Mouse (Mus musculus) hindbrain, embryonic 13.5 days (tissue): Measurements from ENCODE around the gene Zfp282. TPM values are rescaled to one million over a fixed set of nuclear protein-coding genes. Genes with fewer than 3 reads are reported as not detected.
A peak's percentile ranks its signal among the peaks of the same experiment; 100 is the strongest.
"Not testable (repeated sequence)": the region's sequence is repeated elsewhere in the genome, so short reads cannot be mapped to it uniquely, and the experiment has no call there.

ENCODE experiments used
- ATAC-seq: fragments of 200-750 bp; cut with Nextera tagmentation; 2 replicates; pipeline ENCODE4 v1.8.0; 2017; ENCODE audit warnings: moderate TSS enrichment; ENCODE audit not compliant: low FRiP score
- H3K27ac ChIP-seq: fragments of 300-500 bp; sonication (generic); 2 replicates; pipeline ENCODE4 v1.5.1; 2015; ENCODE audit warnings: inconsistent platforms, mild to moderate bottlenecking, moderate library complexity
- H3K27me3 ChIP-seq: fragments of 300-500 bp; sonication (generic); 2 replicates; pipeline ENCODE4 v1.6.1; 2015; ENCODE audit warnings: mild to moderate bottlenecking, inconsistent platforms
- H3K36me3 ChIP-seq: fragments of 300-500 bp; sonication (generic); 2 replicates; pipeline ENCODE4 v1.6.1; 2015; ENCODE audit warnings: mild to moderate bottlenecking, inconsistent platforms
- H3K4me1 ChIP-seq: fragments of 300-500 bp; sonication (generic); replicated peaks from 2 replicates; pipeline ENCODE4 v1.6.1; 2015; ENCODE audit warnings: inconsistent platforms
- H3K4me2 ChIP-seq: fragments of 300-500 bp; sonication (generic); 2 replicates; pipeline ENCODE4 v1.6.1; 2015; ENCODE audit warnings: inconsistent platforms, mild to moderate bottlenecking, moderate library complexity
- H3K4me3 ChIP-seq: fragments of 300-500 bp; sonication (generic); 2 replicates; pipeline ENCODE4 v1.5.1; 2015; ENCODE audit warnings: mild to moderate bottlenecking, inconsistent platforms
- H3K9ac ChIP-seq: fragments of 300-500 bp; sonication (generic); 2 replicates; pipeline ENCODE4 v1.6.1; 2015; ENCODE audit warnings: mild to moderate bottlenecking, inconsistent platforms
- H3K9me3 ChIP-seq: fragments of 300-500 bp; sonication (generic); 2 replicates; pipeline ENCODE4 v1.6.1; 2016; ENCODE audit warnings: inconsistent platforms
- WGBS: fragments of 180-500 bp; shearing (Covaris S2); methylation state at CpG from one replicate; pipeline ENCODE4 v1.1.7; 2015; 5-methylcytosine and 5-hydroxymethylcytosine counted together
- polyA plus RNA-seq: library from polyadenylated mRNA; unstranded; fragments of >200 nt; fragmentation: Nextera tagmentation; extraction: Ambion mirVana; gene quantifications from 2 replicates; pipeline ENCODE4 v1.2.1, GENCODE M21; 2015

Zfp282 gene
- polyA plus RNA-seq, 1 experiment from 2014 or later = 22.3 TPM

DNA sequence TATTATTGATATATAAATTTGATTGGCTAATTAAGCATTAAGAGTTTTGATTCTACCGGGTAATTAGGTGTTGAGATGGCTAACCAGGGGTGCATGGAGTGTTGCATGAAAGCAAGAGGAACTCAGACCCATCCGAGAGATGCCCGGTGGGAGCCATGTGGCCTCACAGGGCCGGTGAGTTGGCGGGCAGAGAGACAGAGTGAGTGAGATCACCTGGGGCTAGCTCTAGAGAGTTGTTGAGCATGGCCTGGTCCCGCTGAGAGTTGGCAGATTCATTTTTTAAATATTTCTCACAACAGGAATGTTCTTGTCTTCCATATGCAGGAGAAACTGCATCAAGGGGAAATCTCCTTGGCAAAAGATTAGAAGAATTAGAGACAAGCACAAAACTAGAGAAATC lies 19.8 kb upstream of the Zfp282 start:
- Histone ChIP-seq H3K36me3 (peaks cover 38% of the 10 kb centered on the region), H3K4me1 (no peaks in the 10 kb centered on the region), H3K9ac (no peak overlapping the region), H3K4me3 (no peak overlapping the region), H3K9me3 (no peaks in the 10 kb centered on the region), H3K27me3 (no peaks in the 10 kb centered on the region), H3K4me2 (no peak overlapping the region), H3K27ac (no peak overlapping the region)
- no peak for ATAC-seq
- 95% methylated on average over 6 of the region's 6 CpGs for WGBS

DNA sequence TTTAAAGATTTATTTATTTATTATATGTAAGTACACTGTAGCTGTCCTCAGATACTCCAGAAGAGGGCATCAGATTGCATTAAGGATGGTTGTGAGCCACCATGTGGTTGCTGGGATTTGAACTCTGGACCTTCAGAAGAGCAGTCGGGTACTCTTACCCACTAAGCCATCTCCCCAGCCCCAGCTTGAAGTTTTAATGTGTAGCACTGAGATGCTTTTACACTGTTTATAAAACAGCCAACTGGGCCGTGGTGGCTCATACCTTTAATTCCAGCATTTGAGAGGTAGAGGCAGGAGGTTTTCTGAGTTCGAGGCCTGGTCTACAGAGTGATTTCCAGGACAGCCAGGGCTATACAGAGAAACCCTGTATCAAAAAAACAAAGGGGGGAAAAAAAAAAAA lies 19.3 kb upstream of the Zfp282 start:
- H3K27ac ChIP-seq, H3K9ac ChIP-seq, H3K9me3 ChIP-seq, H3K4me2 ChIP-seq, H3K4me1 ChIP-seq, H3K4me3 ChIP-seq, ATAC-seq, H3K27me3 ChIP-seq: not testable (repeated sequence)
- WGBS = 91% methylated on average over 3 of the region's 3 CpGs
- H3K36me3 ChIP-seq = peaks cover 43% of the 10 kb centered on the region

DNA sequence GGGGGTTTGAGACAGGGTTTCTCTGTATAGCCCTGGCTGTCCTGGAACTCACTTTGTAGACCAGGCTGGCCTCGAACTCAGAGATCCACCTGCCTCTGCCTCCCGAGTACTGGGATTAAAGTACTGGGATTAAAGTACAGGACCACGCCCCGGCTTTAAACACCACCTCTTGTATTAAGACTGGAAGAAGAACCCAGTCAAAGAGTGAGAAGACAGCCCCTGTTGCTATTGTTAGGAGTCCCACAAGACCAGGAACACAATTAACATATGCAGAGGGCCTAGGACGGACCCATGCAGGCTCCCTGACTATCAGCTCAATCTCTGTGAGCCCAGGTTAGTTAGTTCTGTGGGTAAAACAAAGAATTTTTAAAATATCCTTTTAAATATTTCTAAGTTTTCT lies 4.7 kb upstream of the Zfp282 start:
- Histone ChIP-seq H3K36me3 (peaks cover 29% of the 10 kb centered on the region), H3K27ac (no peak overlapping the region), H3K4me1 (no peaks in the 10 kb centered on the region), H3K27me3 (no peaks in the 10 kb centered on the region), H3K9me3 (no peaks in the 10 kb centered on the region), H3K9ac (no peak overlapping the region), H3K4me3 (no peak overlapping the region), H3K4me2 (no peak overlapping the region)
- no peak for ATAC-seq
- WGBS = 92% methylated on average over 5 of the region's 5 CpGs

DNA sequence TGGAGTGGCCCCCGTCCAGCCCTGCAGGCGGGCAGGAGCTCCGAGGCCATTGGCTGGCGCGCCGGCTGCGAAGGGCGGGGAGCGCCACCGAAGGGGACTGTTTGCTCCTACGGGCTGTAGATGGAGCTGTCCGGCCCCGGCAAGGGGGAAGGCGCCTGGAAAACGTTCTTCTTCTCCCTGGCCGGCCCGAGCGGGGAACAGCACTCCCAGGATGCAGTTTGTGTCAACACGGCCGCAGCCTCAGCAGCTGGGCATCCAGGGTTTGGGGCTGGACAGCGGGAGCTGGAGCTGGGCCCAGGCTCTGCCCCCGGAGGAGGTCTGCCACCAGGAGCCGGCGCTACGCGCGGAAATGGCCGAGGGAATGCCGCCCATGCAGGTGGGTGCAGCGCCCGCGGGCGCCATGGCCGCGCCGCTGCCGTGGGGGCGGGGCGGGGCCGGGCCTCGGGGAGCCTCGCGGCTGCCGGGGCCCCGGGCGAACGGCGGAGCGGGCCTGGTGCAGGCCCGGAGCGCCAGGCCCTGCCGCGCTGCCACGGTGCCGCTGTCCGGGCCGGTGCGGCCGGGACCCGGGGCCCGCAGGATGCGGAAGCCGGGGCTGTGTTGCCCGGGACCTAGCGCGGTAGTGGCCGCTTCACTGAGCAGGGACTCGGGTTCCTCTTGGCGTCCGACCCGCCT lies 593 bp downstream of the Zfp282 start:
- peaks cover 22% of the 10 kb centered on the region for H3K4me1 ChIP-seq
- H3K27me3 ChIP-seq = no peaks in the 10 kb centered on the region
- peak; percentile 97 for ATAC-seq
- H3K4me3 ChIP-seq = peak overlapping the region; percentile 94
- peaks cover 27% of the 10 kb centered on the region for H3K36me3 ChIP-seq
- peak overlapping the region; percentile 98 for H3K27ac ChIP-seq
- H3K4me2 ChIP-seq = peak overlapping the region; percentile 94
- no peaks in the 10 kb centered on the region for H3K9me3 ChIP-seq
- under 1% methylated on average over 68 of the region's 71 CpGs for WGBS
- peak overlapping the region; percentile 97 for H3K9ac ChIP-seq

DNA sequence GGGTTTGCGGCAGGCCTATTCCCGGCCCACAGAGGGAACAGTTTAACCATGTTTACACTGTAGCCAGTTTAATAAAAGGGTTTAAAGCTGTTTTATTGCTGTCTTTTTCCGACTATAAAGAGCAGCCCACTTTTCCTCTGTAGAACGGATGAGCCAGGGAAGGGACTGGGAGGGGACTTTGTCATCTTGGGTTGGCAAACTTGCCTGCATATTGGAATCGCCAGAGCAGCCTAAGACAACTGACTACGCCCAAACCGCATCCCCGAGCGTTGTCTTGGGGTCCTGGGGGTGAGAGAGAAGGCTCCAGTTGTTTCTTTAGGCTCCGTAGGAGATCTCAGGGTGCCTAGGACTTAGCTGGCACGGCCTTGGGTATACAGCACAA lies 1.1 kb downstream of the Zfp282 start:
- H3K27me3 ChIP-seq = no peaks in the 10 kb centered on the region
- peaks cover 22% of the 10 kb centered on the region for H3K4me1 ChIP-seq
- H3K9ac ChIP-seq = peak overlapping the region; percentile 97
- under 1% methylated on average over 11 of the region's 11 CpGs for WGBS
- H3K27ac ChIP-seq = peak overlapping the region; percentile 98
- H3K36me3 ChIP-seq = peaks cover 32% of the 10 kb centered on the region
- peak; percentile 5; the same call in 1 of the 2 replicates for ATAC-seq
- H3K4me2 ChIP-seq = peak overlapping the region; percentile 94
- peak overlapping the region; percentile 94 for H3K4me3 ChIP-seq
- H3K9me3 ChIP-seq = no peaks in the 10 kb centered on the region

DNA sequence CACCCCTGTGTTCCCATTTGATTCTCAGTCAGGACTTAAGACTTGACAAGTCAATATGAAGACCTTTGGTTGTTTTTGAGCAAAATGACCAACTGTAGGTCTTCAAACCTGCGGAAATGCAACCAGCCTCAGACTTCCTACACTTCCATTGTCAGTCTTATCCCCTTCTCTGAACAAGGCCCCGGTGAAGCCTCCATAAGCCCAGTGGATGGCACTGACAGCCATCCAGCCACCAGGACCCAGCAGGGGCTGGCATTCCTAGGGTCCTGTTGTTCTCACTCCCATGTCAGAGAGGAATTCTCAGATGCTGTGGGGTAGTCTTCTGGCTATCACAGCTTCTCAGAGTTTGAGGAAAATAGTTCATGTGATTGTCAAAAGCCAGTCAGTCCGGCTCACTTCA lies 1.6 kb downstream of the Zfp282 start:
- Histone ChIP-seq H3K9ac (peak overlapping the region; percentile 97), H3K36me3 (peaks cover 37% of the 10 kb centered on the region), H3K9me3 (no peaks in the 10 kb centered on the region), H3K4me2 (peak overlapping the region; percentile 94), H3K27ac (peak overlapping the region; percentile 98; the same call in 1 of the 2 replicates), H3K4me3 (peak overlapping the region; percentile 94), H3K4me1 (peaks cover 22% of the 10 kb centered on the region), H3K27me3 (no peaks in the 10 kb centered on the region)
- no peak for ATAC-seq
- WGBS = 48% methylated on average over 3 of the region's 3 CpGs

DNA sequence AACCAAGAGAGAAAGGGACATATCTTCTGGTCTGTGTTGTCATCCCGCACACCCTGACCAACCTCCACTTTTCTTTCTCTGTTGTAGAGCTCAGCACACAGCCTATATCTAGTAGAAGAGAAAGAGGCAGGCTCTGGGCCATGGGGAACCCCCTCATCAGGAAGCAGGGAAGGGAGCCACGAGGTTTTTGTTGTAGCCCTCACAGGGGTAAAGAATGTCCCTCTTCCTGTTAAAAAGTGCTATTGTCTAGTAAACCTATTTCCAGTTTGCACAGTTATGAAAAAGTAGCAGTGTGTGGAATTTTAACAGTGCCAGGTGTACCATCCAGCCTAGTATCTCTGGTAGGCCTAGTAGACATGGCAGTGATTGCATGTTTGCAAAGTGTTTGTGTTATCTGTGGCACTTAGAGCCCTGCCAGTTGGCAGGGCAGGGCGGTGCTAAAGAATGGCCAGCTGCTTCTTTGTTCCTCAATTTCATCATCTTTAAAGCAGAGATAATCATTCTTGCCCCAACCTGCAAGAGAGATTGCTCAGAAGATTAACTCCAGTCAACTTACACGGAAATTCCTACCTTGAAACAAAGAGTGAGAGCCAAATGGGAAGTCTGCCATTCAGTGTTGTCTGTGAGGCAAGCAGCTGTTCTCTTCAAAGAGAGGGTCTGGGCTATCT lies 2.2 kb downstream of the Zfp282 start:
- Histone ChIP-seq H3K27ac (peak overlapping the region; percentile 15; the same call in 1 of the 2 replicates), H3K9ac (peak overlapping the region; percentile 97), H3K27me3 (no peaks in the 10 kb centered on the region), H3K9me3 (no peaks in the 10 kb centered on the region), H3K4me3 (peak overlapping the region; percentile 94), H3K36me3 (peaks cover 43% of the 10 kb centered on the region), H3K4me2 (peak overlapping the region; percentile 94), H3K4me1 (peaks cover 22% of the 10 kb centered on the region)
- 75% methylated on average over 4 of the region's 4 CpGs for WGBS
- no peak for ATAC-seq

DNA sequence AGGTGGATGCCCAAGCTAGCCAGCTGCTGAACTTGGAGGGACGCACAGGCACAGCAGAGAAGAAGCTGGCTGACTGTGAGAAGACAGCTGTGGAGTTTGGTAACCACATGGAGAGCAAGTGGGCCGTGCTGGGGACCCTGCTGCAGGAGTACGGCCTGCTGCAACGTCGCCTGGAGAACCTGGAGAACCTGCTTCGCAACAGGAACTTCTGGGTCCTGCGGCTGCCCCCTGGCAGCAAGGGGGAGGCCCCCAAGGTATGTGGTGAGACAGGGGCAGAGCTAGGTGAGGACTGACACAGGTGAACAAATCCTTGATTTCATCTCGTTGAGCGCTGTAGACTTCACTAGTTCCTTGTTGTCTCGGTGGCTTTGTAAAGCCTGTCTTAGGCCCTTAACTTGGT lies 3.2 kb downstream of the Zfp282 start:
- no peak for ATAC-seq
- no peak overlapping the region for H3K27ac ChIP-seq
- peaks cover 52% of the 10 kb centered on the region for H3K36me3 ChIP-seq
- H3K4me3 ChIP-seq = peak overlapping the region; percentile 94; the same call in 1 of the 2 replicates
- H3K9me3 ChIP-seq = no peaks in the 10 kb centered on the region
- peaks cover 22% of the 10 kb centered on the region for H3K4me1 ChIP-seq
- 95% methylated on average over 10 of the region's 10 CpGs for WGBS
- peak overlapping the region; percentile 94; the same call in 1 of the 2 replicates for H3K4me2 ChIP-seq
- no peaks in the 10 kb centered on the region for H3K27me3 ChIP-seq
- H3K9ac ChIP-seq = peak overlapping the region; percentile 97; the same call in 1 of the 2 replicates

DNA sequence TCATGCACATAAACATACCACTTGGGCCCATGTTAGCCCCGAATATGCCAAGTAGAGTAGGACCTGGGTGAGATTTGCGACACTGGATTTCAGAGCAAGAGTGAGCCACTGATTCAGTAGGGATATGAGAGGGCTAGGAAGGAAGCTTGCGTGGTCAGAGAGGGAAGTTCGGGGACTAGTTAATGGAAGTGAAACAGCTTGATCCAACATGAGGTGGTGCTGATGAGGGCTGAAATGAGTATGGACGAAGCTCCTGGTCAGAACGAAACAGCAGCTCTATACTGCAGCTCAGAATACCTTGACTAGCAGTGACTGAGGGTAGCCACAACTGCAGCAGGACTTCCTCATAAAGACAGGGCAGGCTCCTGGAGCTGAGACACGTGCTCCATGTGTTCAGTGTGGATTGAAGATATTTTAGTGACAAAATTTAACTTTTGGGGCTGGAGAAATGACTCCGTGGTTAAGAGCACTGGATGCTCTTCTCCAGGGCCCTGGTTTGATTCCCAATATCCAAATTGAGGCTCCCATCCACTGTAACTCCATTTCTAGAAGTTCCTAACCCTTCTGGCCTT lies 11.9 kb downstream of the Zfp282 start:
- Histone ChIP-seq H3K27me3 (no peaks in the 10 kb centered on the region), H3K4me2 (no peak overlapping the region), H3K36me3 (peaks cover 95% of the 10 kb centered on the region), H3K9me3 (no peaks in the 10 kb centered on the region), H3K4me1 (no peaks in the 10 kb centered on the region), H3K27ac (no peak overlapping the region), H3K4me3 (no peak overlapping the region), H3K9ac (no peak overlapping the region)
- WGBS = 87% methylated on average over 8 of the region's 8 CpGs
- no peak for ATAC-seq

DNA sequence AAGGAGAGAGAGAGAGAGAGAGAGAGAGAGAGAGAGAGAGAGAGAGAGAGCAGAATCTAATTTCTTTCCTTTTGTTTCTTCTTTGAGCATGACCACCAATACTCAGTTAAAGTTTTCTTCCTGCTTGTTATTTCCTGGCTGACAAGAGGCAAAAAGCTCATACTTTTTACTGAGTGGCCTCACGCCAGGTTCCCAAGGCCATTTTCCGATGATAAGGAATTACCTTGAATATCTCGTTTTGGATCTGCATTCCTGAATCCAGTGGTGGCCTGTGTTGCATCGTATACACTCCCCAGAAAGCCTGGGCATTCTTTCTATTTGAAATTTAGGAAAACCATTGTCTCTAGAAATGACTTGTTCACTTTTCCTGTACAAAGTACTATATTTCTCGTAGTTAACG lies 22.4 kb downstream of the Zfp282 start:
- no peak for ATAC-seq
- 96% methylated on average over 6 of the region's 6 CpGs for WGBS
- Histone ChIP-seq H3K36me3 (peaks cover 75% of the 10 kb centered on the region), H3K4me3 (no peak overlapping the region), H3K9ac (no peak overlapping the region), H3K9me3 (no peaks in the 10 kb centered on the region), H3K27me3 (peaks cover 20% of the 10 kb centered on the region), H3K4me1 (no peaks in the 10 kb centered on the region), H3K4me2 (no peak overlapping the region), H3K27ac (no peak overlapping the region)

DNA sequence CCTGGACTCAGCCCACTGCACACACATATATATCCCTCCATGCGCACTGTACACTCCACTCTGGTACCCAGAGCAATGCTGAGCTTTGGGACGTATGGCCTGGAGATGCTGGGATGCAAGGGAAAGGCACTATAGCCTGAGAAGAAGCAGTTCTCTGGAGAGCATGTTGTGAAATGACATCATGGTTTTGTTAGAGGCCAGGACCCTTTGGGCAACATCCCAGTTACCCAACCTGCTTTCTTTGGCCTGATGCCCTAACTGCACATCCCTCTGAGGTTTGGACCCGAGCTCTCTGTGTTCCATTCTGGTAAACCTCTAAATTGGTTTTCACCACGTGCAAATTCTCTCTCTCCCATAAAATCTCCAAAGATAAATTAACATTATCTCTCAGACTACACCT lies 26.6 kb downstream of the Zfp282 start:
- H3K9ac ChIP-seq = no peak overlapping the region
- no peak for ATAC-seq
- whole genome bisulfite sequencing = 81% methylated on average over 4 of the region's 4 CpGs

DNA sequence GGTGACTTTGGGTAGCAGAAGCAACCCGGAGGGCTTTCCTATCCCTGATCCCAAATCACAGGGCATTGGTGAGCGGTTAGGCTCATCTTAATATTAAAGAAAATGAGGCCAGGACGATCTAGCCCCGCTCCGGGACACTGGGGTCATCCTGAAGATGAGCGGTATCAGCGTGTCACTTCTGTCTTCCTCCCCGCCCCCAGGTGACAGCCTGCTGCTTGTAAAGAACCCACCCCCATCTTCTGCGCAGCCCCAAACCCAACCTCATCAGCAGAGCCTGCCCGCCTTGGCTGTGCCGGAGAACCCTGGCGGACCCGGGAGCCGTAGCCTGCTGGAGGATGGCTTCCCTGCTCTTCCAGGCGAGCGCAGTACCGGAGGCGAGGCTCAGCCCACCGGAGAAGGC lies 27.4 kb downstream of the Zfp282 start:
- Histone ChIP-seq H3K4me1 (no peaks in the 10 kb centered on the region), H3K4me3 (no peak overlapping the region), H3K9ac (no peak overlapping the region), H3K4me2 (no peak overlapping the region), H3K27ac (no peak overlapping the region), H3K27me3 (peaks cover 22% of the 10 kb centered on the region), H3K36me3 (peaks cover 96% of the 10 kb centered on the region), H3K9me3 (no peaks in the 10 kb centered on the region)
- 32% methylated on average over 19 of the region's 19 CpGs for WGBS
- no peak for ATAC-seq

More for the DNA sequence above, 26.6 kb downstream of the Zfp282 start:
- Histone ChIP-seq H3K4me3 (no peak overlapping the region), H3K4me2 (no peak overlapping the region), H3K27me3 (peaks cover 22% of the 10 kb centered on the region), H3K27ac (no peak overlapping the region), H3K36me3 (peaks cover 99% of the 10 kb centered on the region), H3K9me3 (no peaks in the 10 kb centered on the region), H3K4me1 (no peaks in the 10 kb centered on the region)
